Comparison of ENCODE assay signal across 8 mouse cellular contexts in the genomic region with DNA sequence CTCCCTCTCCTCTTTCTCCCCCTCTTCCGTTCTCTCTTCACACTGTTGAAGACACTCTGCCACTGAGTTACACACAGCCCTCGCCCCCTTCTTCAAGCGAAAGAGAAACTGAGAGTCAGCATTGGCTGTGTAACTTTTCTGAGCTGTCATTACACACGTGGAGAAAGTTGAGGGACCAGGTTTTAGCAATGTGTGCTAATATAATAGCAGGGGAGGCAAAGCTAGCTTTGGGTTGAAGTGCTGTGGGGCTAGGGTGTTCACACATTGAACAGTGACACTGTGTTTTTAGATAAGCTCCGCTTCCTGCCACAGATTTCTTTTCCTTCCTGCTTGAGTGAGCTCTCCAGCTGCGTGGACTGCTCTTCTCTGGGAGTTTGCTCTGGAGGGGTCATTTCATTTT. TPM values are rescaled to one million over a fixed set of nuclear protein-coding genes. Genes with fewer than 3 reads are reported as not detected.
DNase-seq lines count a peak whose midpoint lies in the region; ATAC-seq and TF ChIP-seq lines count a peak whose summit lies in the region.

No protein-coding gene starts in this region.

- peak overlapping the region; percentile 97 for H3K4me3 ChIP-seq in midbrain, embryonic 10.5 days
- no peak overlapping the region for H3K4me3 ChIP-seq in midbrain, embryonic 11.5 days (ENCODE audit: low read depth, low read length)
- H3K4me3 ChIP-seq in heart, embryonic 15.5 days, result peak overlapping the region; percentile 91
- peak overlapping the region; percentile 86 for H3K4me3 ChIP-seq in liver, postnatal 0 days (ENCODE audit: low read depth, low read length)

- no peaks in the 10 kb centered on the region for H3K27me3 ChIP-seq in midbrain, embryonic 10.5 days (ENCODE audit: low read depth, poor library complexity, severe bottlenecking)
- no peaks in the 10 kb centered on the region for H3K27me3 ChIP-seq in midbrain, embryonic 11.5 days (ENCODE audit: control insufficient read depth, insufficient read depth, low read length)
- no peaks in the 10 kb centered on the region for H3K27me3 ChIP-seq in heart, embryonic 15.5 days
- no peaks in the 10 kb centered on the region for H3K27me3 ChIP-seq in liver, postnatal 0 days (ENCODE audit: insufficient read depth, low read length)

- no peaks in the 10 kb centered on the region for H3K36me3 ChIP-seq in midbrain, embryonic 10.5 days
- no peaks in the 10 kb centered on the region for H3K36me3 ChIP-seq in midbrain, embryonic 11.5 days (ENCODE audit: control insufficient read depth, insufficient read depth, low read length)
- no peaks in the 10 kb centered on the region for H3K36me3 ChIP-seq in heart, embryonic 15.5 days
- H3K36me3 ChIP-seq in liver, postnatal 0 days (replicated peaks; ENCODE audit: insufficient read depth, low read length), result no peaks in the 10 kb centered on the region

- no peak overlapping the region for H3K9ac ChIP-seq in midbrain, embryonic 11.5 days (ENCODE audit: low read length)
- no peak overlapping the region for H3K9ac ChIP-seq in heart, embryonic 15.5 days
- 0 out of 2 replicates have a peak overlapping the region, but pooled peaks have one; percentile 3 for H3K9ac ChIP-seq in liver, postnatal 0 days (replicated peaks)

- H3K4me2 ChIP-seq in midbrain, embryonic 11.5 days, result no peak overlapping the region
- peak overlapping the region; percentile 92 for H3K4me2 ChIP-seq in heart, embryonic 15.5 days
- peak overlapping the region; percentile 95 for H3K4me2 ChIP-seq in liver, postnatal 0 days (ENCODE audit: low read depth, low read length)

- TF ChIP-seq EP300 in liver, postnatal 0 days (IDR thresholded peaks at IDR 0.05; ENCODE audit: low read depth), result no peak

- no peak for DNase-seq in midbrain, embryonic 10.5 days (ENCODE audit: low spot score)
- DNase-seq in midbrain, embryonic 11.5 days (ENCODE audit: low spot score, missing footprints), result no peak
- no peak for DNase-seq in liver, postnatal 0 days
- peak; percentile 24 to 29 for DNase-seq in thymus, postnatal 36 days
- no peak for DNase-seq in adrenal gland, postnatal 14 days
- DNase-seq in gastrocnemius, adult 18-20 months (ENCODE audit: low spot score), result no peak
- DNase-seq in cerebellum, adult 9-11 months, result no peak

- no peaks in the 10 kb centered on the region for H3K9me3 ChIP-seq in midbrain, embryonic 10.5 days (replicated peaks)
- H3K9me3 ChIP-seq in midbrain, embryonic 11.5 days (ENCODE audit: control insufficient read depth, low read length), result no peaks in the 10 kb centered on the region
- H3K9me3 ChIP-seq in heart, embryonic 15.5 days (replicated peaks), result no peaks in the 10 kb centered on the region
- no peaks in the 10 kb centered on the region for H3K9me3 ChIP-seq in liver, postnatal 0 days (ENCODE audit: low read length)

- no peak for TF ChIP-seq CTCF in liver, postnatal 0 days (IDR thresholded peaks at IDR 0.05; ENCODE audit: low read depth)

- no peak for ATAC-seq in midbrain, embryonic 11.5 days (ENCODE audit: low FRiP score)
- no peak for ATAC-seq in heart, embryonic 15.5 days (replicated peaks; ENCODE audit: insufficient number of reproducible peaks, insufficient read depth, low FRiP score, low read depth)
- ATAC-seq in liver, postnatal 0 days, result no peak

- peaks cover 26% of the 10 kb centered on the region for H3K4me1 ChIP-seq in midbrain, embryonic 10.5 days
- peaks cover 11% of the 10 kb centered on the region for H3K4me1 ChIP-seq in midbrain, embryonic 11.5 days (ENCODE audit: control insufficient read depth, insufficient read depth, low read length)
- peaks cover 22% of the 10 kb centered on the region for H3K4me1 ChIP-seq in heart, embryonic 15.5 days (replicated peaks)
- H3K4me1 ChIP-seq in liver, postnatal 0 days (ENCODE audit: insufficient read depth), result peaks cover 26% of the 10 kb centered on the region

- WGBS in midbrain, embryonic 10.5 days, result 73% methylated on average over 6 of the region's 6 CpGs
- 74% methylated on average over 6 of the region's 6 CpGs for WGBS in midbrain, embryonic 11.5 days
- WGBS in heart, embryonic 15.5 days, result 29% methylated on average over 6 of the region's 6 CpGs
- WGBS in liver, postnatal 0 days (ENCODE audit: insufficient replicate concordance), result 20% methylated on average over 6 of the region's 6 CpGs

- no peak overlapping the region for H3K27ac ChIP-seq in midbrain, embryonic 10.5 days (replicated peaks)
- H3K27ac ChIP-seq in midbrain, embryonic 11.5 days (ENCODE audit: low read depth, low read length), result no peak overlapping the region
- peak overlapping the region; percentile 73; the same call in 1 of the 2 replicates for H3K27ac ChIP-seq in heart, embryonic 15.5 days
- 0 out of 2 replicates have a peak overlapping the region, but pooled peaks have one; percentile 29 for H3K27ac ChIP-seq in liver, postnatal 0 days (ENCODE audit: low read depth)

RNA-seq across cellular contexts. Expression of gene Tmem217, which starts 1.2 kb away (rescaled TPM):
- polyA plus RNA-seq in midbrain, embryonic 10.5 days (2016; fragmentation: Nextera tagmentation; extraction: Ambion mirVana), result 1.1 and 1.3 TPM in 2 replicates
- 0.14 and 0.51 TPM in 2 replicates for polyA plus RNA-seq in midbrain, embryonic 11.5 days (2014; fragmentation: Nextera tagmentation; extraction: Ambion mirVana)
- polyA plus RNA-seq in heart, embryonic 15.5 days (2015; fragmentation: Nextera tagmentation; extraction: Ambion mirVana), result 0.62 and 1.0 TPM in 2 replicates
- polyA plus RNA-seq in liver, postnatal 0 days (2015; fragmentation: Nextera tagmentation; extraction: Ambion mirVana), result not detected in 2 replicates
- total RNA-seq in adrenal gland, postnatal 14 days (2021), result not detected in 2 replicates
- not detected for total RNA-seq in gastrocnemius, adult 18-20 months (2021)

RNA-seq across cellular contexts. Expression of gene Tbc1d22b, which starts 1.4 kb away (rescaled TPM):
- 18.8 and 19.9 TPM in 2 replicates for polyA plus RNA-seq in midbrain, embryonic 10.5 days (2016; fragmentation: Nextera tagmentation; extraction: Ambion mirVana)
- polyA plus RNA-seq in midbrain, embryonic 11.5 days (2014; fragmentation: Nextera tagmentation; extraction: Ambion mirVana), result 16.8 and 18.8 TPM in 2 replicates
- 8.5 and 13.0 TPM in 2 replicates for polyA plus RNA-seq in heart, embryonic 15.5 days (2015; fragmentation: Nextera tagmentation; extraction: Ambion mirVana)
- 1.9 and 2.1 TPM in 2 replicates for polyA plus RNA-seq in liver, postnatal 0 days (2015; fragmentation: Nextera tagmentation; extraction: Ambion mirVana)
- total RNA-seq in adrenal gland, postnatal 14 days (2021), result 23.7 and 24.6 TPM in 2 replicates
- total RNA-seq in gastrocnemius, adult 18-20 months (2021), result 10 to 100 TPM in 1 of 2 experiments, 1 to 10 TPM in 1; 9.2 to 10.7 TPM

RNA-seq across cellular contexts. Expression of gene Gm17657, which starts 1.6 kb away (rescaled TPM):
- polyA plus RNA-seq in midbrain, embryonic 10.5 days (2016; fragmentation: Nextera tagmentation; extraction: Ambion mirVana), result not detected in 2 replicates
- not detected in 2 replicates for polyA plus RNA-seq in midbrain, embryonic 11.5 days (2014; fragmentation: Nextera tagmentation; extraction: Ambion mirVana)
- not detected in 2 replicates for polyA plus RNA-seq in heart, embryonic 15.5 days (2015; fragmentation: Nextera tagmentation; extraction: Ambion mirVana)
- polyA plus RNA-seq in liver, postnatal 0 days (2015; fragmentation: Nextera tagmentation; extraction: Ambion mirVana), result not detected in 2 replicates
- not detected in 2 replicates for total RNA-seq in adrenal gland, postnatal 14 days (2021)
- total RNA-seq in gastrocnemius, adult 18-20 months (2021), result not detected

Comparison
In these comparisons a context has a peak if more than half of its experiments do, and no peak if none do; other contexts are left out.
1. DNase-seq: peak in thymus, postnatal 36 days (2 of 2); none in midbrain, embryonic 10.5 days (single experiment), midbrain, embryonic 11.5 days (single experiment), liver, postnatal 0 days (single experiment), adrenal gland, postnatal 14 days (single experiment), gastrocnemius, adult 18-20 months (single experiment) and cerebellum, adult 9-11 months (single experiment).
2. H3K27ac ChIP-seq: peak in heart, embryonic 15.5 days (single experiment) and liver, postnatal 0 days (single experiment); none in midbrain, embryonic 10.5 days (single experiment) and midbrain, embryonic 11.5 days (single experiment).